Mouse (Mus musculus): Measurements from ENCODE around the gene Aff1. TPM values are rescaled to one million over a fixed set of nuclear protein-coding genes. Genes with fewer than 3 reads are reported as not detected.

Gene Aff1
- polyA plus RNA-seq, 1 experiment = not detected

DNA sequence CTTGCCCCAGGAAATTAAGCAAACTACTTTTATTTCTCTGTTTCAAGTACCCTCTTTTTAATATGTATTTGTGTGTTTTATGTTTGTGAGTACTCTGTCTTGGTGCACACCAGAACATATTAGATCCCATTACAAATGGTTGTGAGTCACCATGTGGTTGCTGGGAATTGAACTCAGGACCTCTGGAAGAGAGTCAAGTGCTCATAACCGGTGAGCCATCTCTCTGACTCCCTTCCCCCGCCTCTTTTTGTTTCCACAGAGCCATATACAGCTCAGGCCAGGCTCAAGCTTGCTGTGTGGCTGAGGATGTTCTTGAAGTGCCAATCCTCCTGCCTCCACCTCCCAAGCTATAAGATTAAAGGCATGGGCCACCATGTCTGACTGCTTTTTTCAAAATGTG lies 26.3 kb upstream of the Aff1 start:
- Histone ChIP-seq H3K4me1 (ENCODE audit: control insufficient read depth, insufficient read depth, low read length) (no peaks in the 10 kb centered on the region), H3K4me3 (ENCODE audit: insufficient read depth, low read depth, low read length) (no peak overlapping the region), H3K27ac (ENCODE audit: insufficient read depth, low read depth, low read length) (no peak overlapping the region)
- TF ChIP-seq POLR2A (IDR thresholded peaks at IDR 0.05; ENCODE audit: insufficient read depth, low read depth, low read length) (no peak), CTCF (IDR thresholded peaks at IDR 0.05; ENCODE audit: insufficient read depth, low read depth, low read length) (no peak)
- 85% methylated on average over 2 of the region's 2 CpGs for WGBS

DNA sequence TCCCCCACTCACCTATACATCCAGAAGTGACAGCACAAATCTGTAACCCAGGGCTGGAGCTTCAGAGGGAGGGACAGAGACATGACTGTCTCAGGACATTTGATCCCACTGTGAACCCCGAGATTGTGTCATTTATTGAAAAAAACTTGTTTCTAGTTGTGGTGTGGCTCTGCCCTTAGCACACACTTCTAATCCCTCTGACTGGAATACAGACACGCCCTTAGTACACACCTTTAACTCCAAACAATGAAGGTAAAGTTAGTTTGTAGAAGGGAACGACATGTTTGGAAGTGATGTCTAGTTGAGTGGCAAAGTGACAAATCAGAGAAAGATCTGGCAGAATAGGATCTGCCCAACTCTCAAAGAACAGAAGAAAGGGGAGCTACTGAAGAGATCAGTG lies 20.3 kb upstream of the Aff1 start:
- no peak overlapping the region for H3K4me3 ChIP-seq (ENCODE audit: insufficient read depth, low read depth, low read length)
- no peaks in the 10 kb centered on the region for H3K4me1 ChIP-seq (ENCODE audit: control insufficient read depth, insufficient read depth, low read length)
- 85% methylated on average over 3 of the region's 3 CpGs for WGBS
- no peak overlapping the region for H3K27ac ChIP-seq (ENCODE audit: insufficient read depth, low read depth, low read length)
- TF ChIP-seq POLR2A (IDR thresholded peaks at IDR 0.05; ENCODE audit: insufficient read depth, low read depth, low read length) = no peak
- TF ChIP-seq CTCF (IDR thresholded peaks at IDR 0.05; ENCODE audit: insufficient read depth, low read depth, low read length) = no peak

DNA sequence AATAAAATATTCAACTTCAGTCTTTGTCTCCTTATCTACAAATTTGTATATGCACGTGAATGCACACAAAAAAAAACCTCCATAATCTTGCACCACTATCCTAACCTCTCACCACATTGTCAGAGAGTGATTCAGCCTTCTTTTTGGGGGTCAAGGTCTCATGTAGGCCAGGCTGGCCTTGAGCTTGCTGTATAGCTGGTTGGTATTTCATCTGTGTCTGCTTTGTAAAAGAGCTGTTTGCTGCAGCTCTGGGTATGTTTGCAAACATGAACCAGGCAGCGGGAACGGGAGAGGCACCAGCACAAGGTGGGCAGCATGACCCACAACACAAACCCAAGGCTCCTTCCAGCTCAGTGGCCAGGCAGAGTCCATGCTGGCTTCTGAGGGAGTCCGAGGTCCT lies 18.6 kb upstream of the Aff1 start:
- WGBS = 85% methylated on average over 4 of the region's 4 CpGs
- Histone ChIP-seq H3K4me3 (ENCODE audit: insufficient read depth, low read depth, low read length) (no peak overlapping the region), H3K4me1 (ENCODE audit: control insufficient read depth, insufficient read depth, low read length) (no peaks in the 10 kb centered on the region), H3K27ac (ENCODE audit: insufficient read depth, low read depth, low read length) (no peak overlapping the region)
- TF ChIP-seq CTCF (IDR thresholded peaks at IDR 0.05; ENCODE audit: insufficient read depth, low read depth, low read length) = no peak
- no peak for TF ChIP-seq POLR2A (IDR thresholded peaks at IDR 0.05; ENCODE audit: insufficient read depth, low read depth, low read length)

DNA sequence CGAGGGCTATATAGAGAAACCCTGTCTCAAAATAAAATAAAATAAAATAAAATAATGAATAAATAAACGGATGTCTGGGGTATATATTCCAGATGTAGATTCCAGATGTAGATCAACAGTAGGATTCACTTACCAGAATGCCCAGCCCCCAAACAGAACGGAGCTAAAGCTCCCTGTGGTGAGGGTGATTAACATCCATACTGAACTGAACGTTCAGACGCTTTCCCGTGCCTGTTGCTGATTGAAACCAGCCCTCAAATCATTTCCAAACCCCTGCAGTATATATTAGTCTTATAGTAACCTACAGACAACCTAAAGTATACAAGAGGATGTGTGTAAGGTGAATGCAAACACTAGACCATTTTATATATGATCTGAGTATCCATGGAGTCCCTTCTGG lies 17.7 kb upstream of the Aff1 start:
- H3K4me3 ChIP-seq (ENCODE audit: insufficient read depth, low read depth, low read length) = no peak overlapping the region
- 68% methylated on average over 6 of the region's 6 CpGs for WGBS
- H3K4me1 ChIP-seq (ENCODE audit: control insufficient read depth, insufficient read depth, low read length) = no peaks in the 10 kb centered on the region
- no peak overlapping the region for H3K27ac ChIP-seq (ENCODE audit: insufficient read depth, low read depth, low read length)
- no peak for TF ChIP-seq POLR2A (IDR thresholded peaks at IDR 0.05; ENCODE audit: insufficient read depth, low read depth, low read length)
- TF ChIP-seq CTCF (IDR thresholded peaks at IDR 0.05; ENCODE audit: insufficient read depth, low read depth, low read length) = no peak

DNA sequence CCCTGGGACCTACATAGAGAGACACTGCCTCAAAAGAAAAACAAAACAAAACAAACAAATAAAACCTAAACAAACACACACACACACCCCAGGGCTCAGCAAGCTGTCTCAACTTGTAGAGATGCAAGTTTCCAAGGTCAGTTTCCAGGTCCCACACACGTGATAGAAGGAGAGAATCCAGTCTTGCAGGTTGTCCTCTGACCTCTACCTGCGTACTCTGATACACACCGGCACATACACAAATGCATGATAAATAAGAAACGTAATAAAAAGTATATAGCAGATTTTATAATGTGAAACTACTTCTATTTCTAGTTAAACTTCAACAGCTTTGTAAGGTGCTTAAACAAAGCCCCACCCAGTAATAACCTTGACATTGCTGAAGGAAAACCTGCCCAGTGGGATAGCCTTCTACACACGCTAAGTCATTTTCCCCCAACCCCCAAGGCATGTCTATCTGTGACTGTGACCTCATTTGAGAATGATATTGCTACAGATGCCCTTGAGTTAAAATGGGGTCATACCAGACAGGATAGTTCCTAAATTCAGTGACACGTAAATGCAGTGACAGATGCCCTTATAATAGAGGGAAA lies 15.8 kb upstream of the Aff1 start:
- 96% methylated on average over 6 of the region's 6 CpGs for WGBS
- Histone ChIP-seq H3K27ac (ENCODE audit: insufficient read depth, low read depth, low read length) (no peak overlapping the region), H3K4me1 (ENCODE audit: control insufficient read depth, insufficient read depth, low read length) (no peaks in the 10 kb centered on the region), H3K4me3 (ENCODE audit: insufficient read depth, low read depth, low read length) (no peak overlapping the region)
- TF ChIP-seq CTCF (IDR thresholded peaks at IDR 0.05; ENCODE audit: insufficient read depth, low read depth, low read length) = no peak
- TF ChIP-seq POLR2A (IDR thresholded peaks at IDR 0.05; ENCODE audit: insufficient read depth, low read depth, low read length) = no peak

DNA sequence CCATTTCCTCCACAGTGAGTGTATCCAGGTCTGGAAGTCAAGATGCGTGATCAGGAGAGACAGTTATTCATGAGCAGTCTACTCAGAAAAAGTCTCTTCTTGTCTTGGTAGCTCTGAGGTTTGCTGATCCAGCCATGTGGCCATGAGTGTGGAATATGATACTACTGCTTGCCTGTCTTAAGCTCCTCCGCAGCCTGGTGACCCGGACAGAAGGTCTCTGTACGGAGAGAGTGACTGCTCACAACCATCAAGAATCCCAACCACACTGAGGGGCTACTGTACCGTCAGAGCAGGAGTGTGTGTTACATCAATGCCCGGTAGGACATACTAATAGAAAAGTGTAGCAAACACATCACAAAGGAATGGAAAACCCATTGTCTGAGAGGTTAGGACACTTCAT lies 14.3 kb upstream of the Aff1 start:
- H3K27ac ChIP-seq (ENCODE audit: insufficient read depth, low read depth, low read length) = no peak overlapping the region
- no peaks in the 10 kb centered on the region for H3K4me1 ChIP-seq (ENCODE audit: control insufficient read depth, insufficient read depth, low read length)
- no peak overlapping the region for H3K4me3 ChIP-seq (ENCODE audit: insufficient read depth, low read depth, low read length)
- TF ChIP-seq CTCF (IDR thresholded peaks at IDR 0.05; ENCODE audit: insufficient read depth, low read depth, low read length) (no peak), POLR2A (IDR thresholded peaks at IDR 0.05; ENCODE audit: insufficient read depth, low read depth, low read length) (no peak)
- 87% methylated on average over 6 of the region's 6 CpGs for WGBS

- Histone ChIP-seq H3K4me1 (ENCODE audit: control insufficient read depth, insufficient read depth, low read length) (no peaks in the 10 kb centered on the region), H3K27ac (ENCODE audit: insufficient read depth, low read depth, low read length) (no peak overlapping the region), H3K4me3 (ENCODE audit: insufficient read depth, low read depth, low read length) (no peak overlapping the region)
- 97% methylated on average over 5 of the region's 5 CpGs for WGBS
- TF ChIP-seq CTCF (IDR thresholded peaks at IDR 0.05; ENCODE audit: insufficient read depth, low read depth, low read length) (no peak), POLR2A (IDR thresholded peaks at IDR 0.05; ENCODE audit: insufficient read depth, low read depth, low read length) (no peak)
Measured at GRCm38 (mm10) chr5:103678974-103679373, 13.2 kb upstream of the Aff1 start.

- Histone ChIP-seq H3K27ac (ENCODE audit: insufficient read depth, low read depth, low read length) (no peak overlapping the region), H3K4me1 (ENCODE audit: control insufficient read depth, insufficient read depth, low read length) (no peaks in the 10 kb centered on the region), H3K4me3 (ENCODE audit: insufficient read depth, low read depth, low read length) (no peak overlapping the region)
- WGBS = 50% methylated on average over 4 of the region's 4 CpGs
- TF ChIP-seq POLR2A (IDR thresholded peaks at IDR 0.05; ENCODE audit: insufficient read depth, low read depth, low read length) (no peak), CTCF (IDR thresholded peaks at IDR 0.05; ENCODE audit: insufficient read depth, low read depth, low read length) (no peak)
Measured at GRCm38 (mm10) chr5:103680381-103680780, 11.8 kb upstream of the Aff1 start.

DNA sequence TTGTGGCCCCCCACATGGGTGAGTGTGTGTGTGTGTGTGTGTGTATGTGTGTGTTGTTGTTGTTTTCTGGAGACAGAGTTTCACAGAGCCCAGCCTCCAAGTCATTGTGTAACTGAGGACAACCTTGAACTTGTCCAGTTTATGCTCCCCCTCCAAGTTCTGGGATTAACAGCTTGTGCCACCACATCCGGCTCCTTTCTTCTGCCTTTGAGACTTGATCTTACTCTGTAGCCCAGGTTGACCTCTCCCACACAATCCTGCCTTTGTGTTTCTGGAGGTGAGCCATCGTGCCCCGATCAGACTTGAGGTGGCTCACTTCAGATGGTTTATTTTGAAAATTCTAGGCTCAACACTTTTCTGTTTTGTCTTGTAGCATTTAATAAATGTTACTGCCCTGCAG lies 10.3 kb upstream of the Aff1 start:
- Histone ChIP-seq H3K27ac (ENCODE audit: insufficient read depth, low read depth, low read length) (no peak overlapping the region), H3K4me1 (ENCODE audit: control insufficient read depth, insufficient read depth, low read length) (no peaks in the 10 kb centered on the region), H3K4me3 (ENCODE audit: insufficient read depth, low read depth, low read length) (no peak overlapping the region)
- 77% methylated on average over 3 of the region's 3 CpGs for WGBS
- TF ChIP-seq POLR2A (IDR thresholded peaks at IDR 0.05; ENCODE audit: insufficient read depth, low read depth, low read length) = no peak
- no peak for TF ChIP-seq CTCF (IDR thresholded peaks at IDR 0.05; ENCODE audit: insufficient read depth, low read depth, low read length)

GRCm38 (mm10) chr5:103689645-103690044 lies 2.5 kb upstream of the Aff1 start:
- Histone ChIP-seq H3K4me3 (ENCODE audit: insufficient read depth, low read depth, low read length) (no peak overlapping the region), H3K27ac (ENCODE audit: insufficient read depth, low read depth, low read length) (no peak overlapping the region), H3K4me1 (ENCODE audit: control insufficient read depth, insufficient read depth, low read length) (peaks cover 17% of the 10 kb centered on the region)
- WGBS = 80% methylated on average over 5 of the region's 5 CpGs
- TF ChIP-seq POLR2A (IDR thresholded peaks at IDR 0.05; ENCODE audit: insufficient read depth, low read depth, low read length) = no peak
- no peak for TF ChIP-seq CTCF (IDR thresholded peaks at IDR 0.05; ENCODE audit: insufficient read depth, low read depth, low read length)

Data from olfactory bulb, adult 2 months (tissue).